ENCODE assay signal across 12 mouse cellular contexts in the genomic region with DNA sequence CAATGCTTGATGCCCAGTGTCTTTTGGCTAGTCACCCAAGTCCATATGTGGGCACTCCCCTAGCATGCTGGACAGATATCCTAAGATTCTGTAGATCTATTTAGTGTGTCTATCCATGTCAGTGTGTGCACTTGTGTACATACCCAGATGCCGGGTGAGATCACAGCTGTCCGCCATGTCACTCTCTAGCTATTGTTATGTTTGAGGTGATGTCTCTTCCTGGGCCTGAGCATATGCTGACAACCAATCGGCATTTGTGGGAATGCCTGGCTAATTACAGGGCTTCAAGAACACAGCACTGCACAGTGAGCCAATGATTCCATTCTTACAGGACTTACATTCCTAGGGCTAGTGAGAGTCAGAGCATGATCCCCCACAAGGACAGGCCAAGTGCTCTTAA.
"Had no signal": no experiment of that assay in that cellular context is flagged by ENCODE, and none has a peak within 500 bp of the region (broad histone marks: within the 10 kb centered on the region; RNA-seq: fewer than 3 reads in every experiment).

No protein-coding gene starts in this region.

- H3K27ac ChIP-seq: left cerebral cortex, adult 2 months; liver, embryonic 14.5 days; macrophage; midbrain, embryonic 13.5 days had no signal

- H3K4me2 ChIP-seq: lung, embryonic 14.5 days; midbrain, embryonic 13.5 days had no signal

- H3K9ac ChIP-seq: liver, embryonic 14.5 days; liver, postnatal 0 days; lung, embryonic 14.5 days; midbrain, embryonic 13.5 days had no signal

- H3K36me3 ChIP-seq: midbrain, embryonic 13.5 days had no signal

- H3K9me3 ChIP-seq: midbrain, embryonic 13.5 days had no signal

- H3K4me1 ChIP-seq: midbrain, embryonic 13.5 days had no signal

- H3K27me3 ChIP-seq: midbrain, embryonic 13.5 days had no signal

- ATAC-seq: liver, postnatal 0 days; midbrain, embryonic 13.5 days had no signal

- DNase-seq: kidney, adult 9 months; kidney, postnatal 14 days; kidney, postnatal 4 days; layer of hippocampus, postnatal 36 days; liver, postnatal 0 days; lung, embryonic 14.5 days; thymus, adult 18-20 months; thymus, postnatal 36 days had no signal

- H3K4me3 ChIP-seq: left cerebral cortex, adult 2 months; midbrain, embryonic 13.5 days had no signal
